Mouse (Mus musculus) lung, postnatal 14 days (tissue): ENCODE results near the gene Gm5868.
"Not testable (repeated sequence)": the region's sequence is repeated elsewhere in the genome, so short reads cannot be mapped to it uniquely, and the experiment has no call there.

Experiments used
- DNase-seq: peaks from one replicate; pipeline ENCODE4 v3.0.0; 2021

Gene Gm5868

DNA sequence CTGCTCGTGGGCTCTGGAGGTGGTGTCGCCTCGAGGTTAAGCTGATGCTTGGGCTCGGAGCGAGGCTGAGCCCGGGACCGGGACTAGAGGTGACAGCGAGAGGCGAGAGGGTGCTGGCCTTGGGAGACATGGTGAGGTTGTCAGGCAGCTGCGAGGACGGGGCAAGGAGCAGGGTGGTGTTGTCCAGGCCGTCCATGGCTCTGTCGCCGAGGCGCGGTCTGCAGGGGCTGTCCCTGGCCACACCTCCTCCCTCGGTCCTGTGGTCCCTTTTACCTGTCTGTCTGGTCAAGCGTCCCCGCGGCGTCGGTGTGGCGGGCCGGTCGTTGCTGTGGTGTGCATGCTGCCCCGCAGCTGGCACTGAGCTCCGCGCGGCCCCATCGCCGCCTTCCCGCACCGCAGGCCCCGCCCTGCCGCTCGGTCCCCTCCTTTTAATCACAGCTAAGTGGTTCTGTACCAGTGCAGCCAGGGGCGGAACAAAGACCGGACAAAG is at the start of gene Gm5868:
Gene Gm5868, minus strand, starts transcription at position 360 of the 490 bp plus-strand sequence.
- DNase-seq = no peak

DNA sequence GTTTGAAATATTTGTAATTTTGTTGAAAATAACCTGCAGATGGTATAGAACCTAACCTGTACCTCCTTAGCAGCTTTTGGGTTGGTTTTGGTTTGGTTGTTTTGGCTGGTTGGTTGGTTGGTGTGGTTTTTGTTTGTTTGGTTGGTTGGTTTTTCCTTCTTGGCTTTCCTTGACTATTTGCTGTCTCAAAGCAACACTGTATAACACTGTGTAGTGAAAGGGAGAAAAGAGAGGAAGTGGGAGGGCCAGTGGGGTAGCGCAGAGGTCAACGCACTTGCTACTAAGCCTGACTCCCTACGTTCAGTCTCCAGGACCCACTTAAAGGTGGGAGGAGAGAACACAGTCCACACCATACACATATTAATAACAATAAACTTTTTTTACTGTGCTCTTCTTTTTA is 49.2 kb upstream of the Gm5868 start:
- DNase-seq = no peak

- peak; percentile 8 for DNase-seq
Observed at GRCm38 (mm10) chr5:72636122-72636521, 48.8 kb upstream of the Gm5868 start.

DNA sequence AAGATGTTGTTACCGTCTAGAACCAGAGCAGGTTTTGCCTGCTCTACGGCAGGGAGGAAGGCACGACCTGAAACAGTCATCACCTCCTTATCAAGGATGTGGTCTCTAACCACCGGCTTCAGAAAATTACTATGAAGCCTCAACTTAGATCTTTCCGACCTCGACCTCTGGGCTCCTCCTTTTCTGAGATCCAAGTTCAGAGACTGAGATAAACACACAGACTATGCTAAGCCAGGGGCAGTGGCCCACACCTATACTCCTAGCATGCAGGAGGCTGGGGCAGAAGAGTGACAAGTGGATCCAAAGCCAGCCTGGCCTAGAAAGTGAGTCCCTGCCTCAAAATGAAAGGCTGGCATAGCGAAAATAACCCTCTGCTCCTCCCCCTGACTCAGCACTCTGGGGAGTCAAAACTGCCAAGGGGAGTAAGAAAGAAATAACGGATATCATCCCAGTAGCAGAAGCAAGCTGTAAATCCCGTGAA is 47.5 kb upstream of the Gm5868 start:
- DNase-seq = no peak

DNA sequence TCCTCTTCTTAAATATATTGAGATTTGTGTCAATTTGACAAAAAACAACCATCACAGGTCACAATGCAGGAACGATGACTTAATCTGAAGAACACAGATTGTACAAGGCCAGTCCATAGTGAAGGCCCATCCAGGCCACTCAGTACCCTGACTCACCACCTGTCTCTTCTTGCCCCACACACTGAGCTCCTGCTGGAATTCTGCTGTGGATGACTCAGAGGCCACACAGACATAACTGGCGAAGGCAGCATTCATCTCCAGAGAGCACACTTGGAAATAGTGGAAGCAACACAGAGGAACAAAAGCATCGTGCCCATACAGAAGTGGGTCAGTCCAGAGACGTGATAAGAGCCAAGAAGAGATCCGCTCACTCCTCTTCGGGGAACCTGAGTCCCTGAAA is 42.7 kb upstream of the Gm5868 start:
- no peak for DNase-seq

- no peak for DNase-seq
Observed at GRCm38 (mm10) chr5:72621022-72621421, 33.7 kb upstream of the Gm5868 start.

DNA sequence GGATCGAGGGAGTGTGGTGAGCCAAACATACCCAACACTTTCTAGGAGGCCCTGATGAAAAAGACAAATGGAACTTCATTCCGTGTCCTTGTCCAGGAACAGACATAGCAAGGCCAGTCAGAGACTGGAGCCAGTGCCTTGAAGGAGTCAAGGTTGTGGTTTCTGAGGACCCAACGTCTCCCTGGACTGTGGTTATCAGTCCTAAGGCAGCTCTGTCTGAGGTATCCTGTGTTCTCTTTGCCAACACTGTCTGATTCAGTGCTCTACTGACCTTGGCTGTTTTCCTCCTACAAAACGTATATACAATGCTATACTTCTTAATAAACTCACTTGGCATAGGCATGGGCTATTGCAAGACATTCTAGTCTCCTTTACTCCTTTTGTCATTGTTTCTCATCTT is 30.1 kb upstream of the Gm5868 start:
- DNase-seq = no peak

DNA sequence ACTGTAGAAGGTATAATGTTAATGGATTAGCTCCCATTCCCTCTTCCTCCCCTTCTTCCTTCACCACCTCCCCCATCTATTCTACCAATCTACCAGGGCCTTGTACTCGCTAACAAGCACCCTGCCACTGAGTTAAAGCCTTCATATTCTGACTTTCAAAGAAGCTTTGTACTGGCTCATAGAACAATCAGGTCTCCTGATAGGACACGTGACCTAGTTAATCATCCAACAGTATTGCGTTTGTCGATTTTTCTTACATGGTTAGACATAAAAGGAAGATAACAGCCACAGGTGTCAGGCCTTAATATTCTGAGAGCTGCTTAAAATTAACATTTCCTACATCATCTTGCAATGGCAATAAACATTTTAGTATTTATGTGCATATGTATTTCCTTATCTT is 15.8 kb upstream of the Gm5868 start:
- DNase-seq = no peak

- peak; percentile 65 for DNase-seq
Observed at GRCm38 (mm10) chr5:72601006-72601405, 13.7 kb upstream of the Gm5868 start.

- DNase-seq = not testable (repeated sequence)
Observed at GRCm38 (mm10) chr5:72586667-72587191, 622 bp downstream of the Gm5868 start.

GRCm38 (mm10) chr5:72586122-72586521 is 1.2 kb downstream of the Gm5868 start:
- peak; percentile 5 for DNase-seq

DNA sequence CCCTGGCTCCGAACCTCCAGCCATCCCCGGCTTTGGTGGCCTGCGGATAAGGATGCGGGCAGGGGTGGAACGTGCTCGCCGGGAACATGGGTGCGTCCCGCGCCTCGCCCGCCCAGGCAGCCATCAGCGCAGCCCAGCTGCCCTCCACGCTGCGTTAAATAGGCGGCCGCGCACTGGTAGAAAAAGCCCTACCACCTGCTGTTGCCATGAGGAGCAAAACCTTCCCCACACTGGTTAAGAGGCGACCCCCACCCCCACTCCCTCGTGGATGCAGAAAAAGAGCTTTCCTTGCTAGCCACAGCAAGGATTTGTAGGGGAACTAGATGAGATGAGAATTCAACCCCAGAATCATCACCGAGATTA is 6.4 kb downstream of the Gm5868 start, which contains the start of gene Zar1:
Gene Zar1, minus strand, starts transcription at position 285 of the 363 bp plus-strand sequence.
- not testable (repeated sequence) for DNase-seq

- DNase-seq = not testable (repeated sequence)
Observed at GRCm38 (mm10) chr5:72580088-72580969, 7.0 kb downstream of the Gm5868 start.

GRCm38 (mm10) chr5:72579599-72579998 is 7.8 kb downstream of the Gm5868 start:
- DNase-seq = not testable (repeated sequence)

- DNase-seq = no peak
Observed at GRCm38 (mm10) chr5:72565621-72566020, 21.7 kb downstream of the Gm5868 start.

GRCm38 (mm10) chr5:72563183-72563582 is 24.2 kb downstream of the Gm5868 start:
- not testable (repeated sequence) for DNase-seq

DNA sequence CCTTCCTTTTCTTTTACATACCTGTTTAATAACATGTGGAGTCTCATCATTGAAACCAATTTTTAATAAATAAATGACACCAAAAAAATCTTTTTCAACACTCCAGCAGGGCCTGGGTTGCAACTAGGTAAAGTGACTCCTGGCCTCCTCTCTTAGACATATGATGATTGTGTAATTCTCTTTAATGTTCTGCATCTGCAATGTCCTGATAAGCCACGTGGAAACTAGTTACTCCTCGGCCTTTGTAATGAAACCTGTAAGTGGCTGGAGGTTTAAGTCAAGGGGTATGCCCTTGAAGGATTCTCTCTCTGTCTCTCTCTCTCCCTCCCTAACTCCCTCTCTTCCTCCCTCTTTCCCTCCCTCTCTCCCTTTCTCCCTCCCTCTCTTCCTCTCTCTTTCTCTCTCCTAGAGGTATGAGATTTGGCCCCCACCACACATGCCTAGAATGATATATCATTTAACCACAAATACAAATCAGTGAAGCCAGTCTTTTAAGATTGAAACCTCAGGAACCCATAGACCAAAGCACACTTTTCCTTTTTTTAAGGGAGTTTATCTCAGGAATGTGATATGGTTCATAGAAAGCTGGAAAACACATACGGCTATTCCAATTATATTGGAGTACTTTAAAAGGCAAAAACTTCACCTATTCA is 26.2 kb downstream of the Gm5868 start:
- no peak for DNase-seq

DNA sequence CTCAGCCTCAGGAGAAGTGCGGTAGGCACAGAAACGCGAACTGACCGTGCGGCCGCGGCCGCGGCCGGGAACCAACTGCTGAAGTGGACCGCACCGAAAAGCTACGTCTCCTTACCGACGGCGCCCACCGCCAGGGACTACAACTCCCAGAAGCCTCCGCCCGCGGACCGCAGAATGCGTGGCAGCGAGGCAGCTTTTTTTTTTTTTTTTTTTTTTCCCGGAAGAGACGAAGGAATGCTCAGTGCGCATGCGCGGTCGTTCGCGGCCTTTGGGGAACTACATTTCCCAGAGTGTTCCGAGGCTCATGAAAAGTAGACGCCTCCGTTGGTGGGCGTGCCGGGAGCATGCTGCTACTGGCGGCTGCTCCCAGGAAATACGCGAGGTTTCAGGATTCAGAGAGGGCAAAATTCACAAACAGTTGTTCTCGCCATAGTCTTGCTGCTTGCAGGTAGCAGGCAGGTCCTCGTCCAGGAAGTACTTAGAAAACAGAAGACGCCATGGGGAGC is 27.8 kb downstream of the Gm5868 start, which contains the start of gene Nfxl1:
Gene Nfxl1, minus strand, starts transcription at position 141 of the 506 bp plus-strand sequence.
- peak; percentile 98 for DNase-seq

DNA sequence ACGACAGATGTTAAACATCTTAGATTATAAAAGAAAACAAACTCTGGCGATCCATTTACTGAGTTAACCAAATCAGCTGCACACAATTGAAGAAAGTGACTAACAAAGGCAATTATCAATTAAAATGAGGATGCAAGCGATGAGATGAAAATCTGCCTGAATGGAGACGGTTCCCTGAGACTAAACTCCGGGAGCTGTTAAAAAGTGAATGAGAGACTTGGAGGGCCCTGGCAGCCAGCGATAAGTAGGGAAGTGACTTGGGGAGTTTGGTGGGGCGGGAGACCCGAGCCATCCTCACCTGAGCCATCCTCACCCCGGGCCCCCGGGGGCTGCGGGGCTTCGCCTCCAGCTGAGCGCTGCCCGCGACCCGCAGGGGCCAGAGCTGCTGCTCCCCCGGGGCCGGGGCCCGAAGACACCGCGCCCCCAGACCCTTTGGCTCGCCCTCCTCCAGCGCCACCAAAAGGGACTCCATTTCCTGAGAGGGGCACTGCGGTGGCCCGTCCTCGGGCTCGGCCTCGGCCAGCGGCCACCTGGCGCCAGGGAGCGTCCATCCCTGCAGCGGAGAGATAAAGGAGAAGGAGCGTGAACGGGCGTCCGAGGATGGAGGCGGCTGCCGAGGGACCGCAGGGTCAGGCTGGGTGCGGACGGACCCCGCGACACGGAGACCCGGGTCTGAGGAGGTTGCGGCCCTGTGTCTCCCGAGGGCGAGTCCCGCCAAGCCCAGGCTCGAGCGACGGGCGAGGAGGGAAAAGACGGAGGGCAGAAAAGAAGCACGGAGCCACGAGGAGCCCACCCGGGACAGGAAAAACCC is 28.4 kb downstream of the Gm5868 start:
- no peak for DNase-seq

DNA sequence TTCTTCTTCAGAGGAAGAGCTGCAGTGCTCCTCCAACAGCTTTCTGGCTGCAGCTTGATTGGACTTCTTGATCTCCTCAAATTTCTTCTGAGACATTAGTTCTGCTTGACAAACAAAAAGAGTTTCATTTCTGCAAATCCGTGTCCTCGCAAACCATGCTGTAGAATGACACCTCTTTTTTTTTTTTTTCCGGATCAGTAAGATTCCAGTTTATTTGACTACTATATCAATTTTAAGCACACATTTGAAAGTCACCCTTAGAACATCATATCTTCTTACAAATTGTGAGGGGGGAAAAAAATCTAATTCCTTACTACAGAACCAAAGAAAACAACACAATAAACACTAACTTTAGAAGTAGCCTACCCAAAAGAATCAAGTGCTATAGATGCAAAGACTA is 31.1 kb downstream of the Gm5868 start:
- DNase-seq = no peak

DNA sequence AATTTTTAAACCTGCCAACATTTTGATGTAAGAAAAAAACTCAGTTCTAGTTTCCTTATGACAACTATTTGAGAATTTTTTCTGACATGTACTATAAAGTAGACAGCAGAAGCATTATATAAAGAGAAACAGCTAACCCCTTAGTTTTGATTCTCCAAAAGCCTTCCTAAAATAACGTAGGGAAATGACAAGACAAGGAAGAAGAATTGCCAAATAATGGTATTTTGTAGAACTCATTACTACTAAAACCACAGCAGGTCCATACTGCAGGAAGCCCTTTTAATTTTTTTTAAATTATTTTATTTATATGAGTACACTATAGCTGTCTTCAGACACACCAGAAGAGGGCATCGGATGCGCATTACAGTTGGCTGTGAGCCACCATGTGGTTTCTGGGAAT is 36.1 kb downstream of the Gm5868 start:
- DNase-seq = no peak
